ENCODE assay signal across 16 mouse cellular contexts in genomic region chr2:141234306-141234705, GRCm38 (mm10).
A peak's percentile ranks its signal among the peaks of the same experiment; 100 is the strongest.
DNase-seq lines count a peak whose midpoint lies in the region; ATAC-seq and TF ChIP-seq lines count a peak whose summit lies in the region.
"Had no signal": no experiment of that assay in that cellular context is flagged by ENCODE, and none has a peak within 500 bp of the region (broad histone marks: within the 10 kb centered on the region; RNA-seq: fewer than 3 reads in every experiment).

No protein-coding gene starts in this region.

- H3K9me3 ChIP-seq in forebrain, embryonic 10.5 days = no peaks in the 10 kb centered on the region
- H3K9me3 ChIP-seq in forebrain, embryonic 12.5 days = no peaks in the 10 kb centered on the region
- no peaks in the 10 kb centered on the region for H3K9me3 ChIP-seq in embryonic facial prominence, embryonic 12.5 days
- no peaks in the 10 kb centered on the region for H3K9me3 ChIP-seq in limb, embryonic 14.5 days (ENCODE audit: control insufficient read depth, low read length)
- no peaks in the 10 kb centered on the region for H3K9me3 ChIP-seq in intestine, embryonic 15.5 days
- H3K9me3 ChIP-seq: midbrain, embryonic 13.5 days had no signal

- peaks cover 38% of the 10 kb centered on the region for H3K4me1 ChIP-seq in forebrain, embryonic 10.5 days
- peaks cover 8% of the 10 kb centered on the region for H3K4me1 ChIP-seq in forebrain, embryonic 12.5 days
- H3K4me1 ChIP-seq in lung, adult 2 months (ENCODE audit: control insufficient read depth, insufficient read depth, low read length) = no peaks in the 10 kb centered on the region
- peaks cover 33% of the 10 kb centered on the region for H3K4me1 ChIP-seq in embryonic facial prominence, embryonic 12.5 days
- H3K4me1 ChIP-seq in limb, embryonic 14.5 days (ENCODE audit: control insufficient read depth, insufficient read depth, low read length) = peaks cover 22% of the 10 kb centered on the region
- no peaks in the 10 kb centered on the region for H3K4me1 ChIP-seq in thymus, adult 2 months (replicated peaks; ENCODE audit: control insufficient read depth, insufficient read depth, low read length)
- no peaks in the 10 kb centered on the region for H3K4me1 ChIP-seq in intestine, embryonic 15.5 days (replicated peaks)

- no peaks in the 10 kb centered on the region for H3K27me3 ChIP-seq in forebrain, embryonic 10.5 days (ENCODE audit: poor library complexity, severe bottlenecking)
- H3K27me3 ChIP-seq in forebrain, embryonic 12.5 days = no peaks in the 10 kb centered on the region
- H3K27me3 ChIP-seq in embryonic facial prominence, embryonic 12.5 days = no peaks in the 10 kb centered on the region
- no peaks in the 10 kb centered on the region for H3K27me3 ChIP-seq in limb, embryonic 14.5 days (ENCODE audit: control insufficient read depth, insufficient read depth, low read length)
- no peaks in the 10 kb centered on the region for H3K27me3 ChIP-seq in thymus, adult 2 months (ENCODE audit: control insufficient read depth, insufficient read depth, low read length)
- H3K27me3 ChIP-seq in intestine, embryonic 15.5 days (replicated peaks) = no peaks in the 10 kb centered on the region
- H3K27me3 ChIP-seq: midbrain, embryonic 13.5 days had no signal

- 47% methylated on average over 8 of the region's 8 CpGs for WGBS in forebrain, embryonic 10.5 days
- WGBS in forebrain, embryonic 12.5 days = 48% methylated on average over 8 of the region's 8 CpGs
- WGBS in lung, adult 2 months = 70% methylated on average over 8 of the region's 8 CpGs
- 17% methylated on average over 8 of the region's 8 CpGs for WGBS in embryonic facial prominence, embryonic 12.5 days
- 15% methylated on average over 8 of the region's 8 CpGs for WGBS in limb, embryonic 14.5 days
- WGBS in thymus, adult 2 months = 93% methylated on average over 8 of the region's 8 CpGs
- WGBS in intestine, embryonic 15.5 days = 68% methylated on average over 8 of the region's 8 CpGs

- TF ChIP-seq CTCF in lung, adult 2 months (IDR thresholded peaks at IDR 0.05; ENCODE audit: insufficient read depth, low read length) = no peak
- no peak for TF ChIP-seq CTCF in thymus, adult 2 months (IDR thresholded peaks at IDR 0.05; ENCODE audit: borderline replicate concordance, control insufficient read depth, extremely low read depth, insufficient read depth, low read length, poor library complexity)

- ATAC-seq in forebrain, embryonic 12.5 days (ENCODE audit: low FRiP score) = no peak
- ATAC-seq in embryonic facial prominence, embryonic 12.5 days (ENCODE audit: insufficient number of reproducible peaks, insufficient read depth, low FRiP score, low TSS enrichment) = no peak
- peak; percentile 88 for ATAC-seq in limb, embryonic 14.5 days (ENCODE audit: low FRiP score, low read depth)
- ATAC-seq in intestine, embryonic 15.5 days = no peak
- ATAC-seq: intestine, embryonic 16.5 days; midbrain, embryonic 13.5 days had no signal

- H3K36me3 ChIP-seq in forebrain, embryonic 10.5 days (replicated peaks) = no peaks in the 10 kb centered on the region
- H3K36me3 ChIP-seq in forebrain, embryonic 12.5 days (replicated peaks) = no peaks in the 10 kb centered on the region
- H3K36me3 ChIP-seq in embryonic facial prominence, embryonic 12.5 days = no peaks in the 10 kb centered on the region
- no peaks in the 10 kb centered on the region for H3K36me3 ChIP-seq in limb, embryonic 14.5 days (ENCODE audit: control insufficient read depth, insufficient read depth, low read length)
- no peaks in the 10 kb centered on the region for H3K36me3 ChIP-seq in thymus, adult 2 months (ENCODE audit: control insufficient read depth, insufficient read depth, low read length)
- no peaks in the 10 kb centered on the region for H3K36me3 ChIP-seq in intestine, embryonic 15.5 days
- H3K36me3 ChIP-seq: midbrain, embryonic 13.5 days had no signal

- TF ChIP-seq POLR2A in lung, adult 2 months (IDR thresholded peaks at IDR 0.05; ENCODE audit: borderline replicate concordance, extremely low read depth, low read depth, low read length) = no peak
- no peak for TF ChIP-seq POLR2A in limb, embryonic 14.5 days (IDR thresholded peaks at IDR 0.05; ENCODE audit: borderline replicate concordance, extremely low read depth, insufficient read depth, insufficient read length)
- TF ChIP-seq POLR2A in thymus, adult 2 months (IDR thresholded peaks at IDR 0.05; ENCODE audit: control insufficient read depth, extremely low read depth, insufficient read depth, low read length, poor library complexity) = no peak

- no peak overlapping the region for H3K9ac ChIP-seq in forebrain, embryonic 12.5 days
- no peak overlapping the region for H3K9ac ChIP-seq in embryonic facial prominence, embryonic 12.5 days
- H3K9ac ChIP-seq in limb, embryonic 14.5 days (ENCODE audit: low read depth, low read length, severe bottlenecking) = no peak overlapping the region
- H3K9ac ChIP-seq in intestine, embryonic 15.5 days = no peak overlapping the region
- H3K9ac ChIP-seq: midbrain, embryonic 13.5 days had no signal

- H3K4me2 ChIP-seq in forebrain, embryonic 12.5 days = no peak overlapping the region
- H3K4me2 ChIP-seq in embryonic facial prominence, embryonic 12.5 days (replicated peaks) = no peak overlapping the region
- H3K4me2 ChIP-seq in limb, embryonic 14.5 days (replicated peaks; ENCODE audit: low read depth, low read length, severe bottlenecking) = no peak overlapping the region
- no peak overlapping the region for H3K4me2 ChIP-seq in intestine, embryonic 15.5 days (replicated peaks)
- H3K4me2 ChIP-seq: midbrain, embryonic 13.5 days had no signal

- peak overlapping the region; percentile 35 for H3K27ac ChIP-seq in forebrain, embryonic 10.5 days
- H3K27ac ChIP-seq in forebrain, embryonic 12.5 days = no peak overlapping the region
- peak overlapping the region; percentile 85 for H3K27ac ChIP-seq in embryonic facial prominence, embryonic 12.5 days
- H3K27ac ChIP-seq in limb, embryonic 14.5 days (replicated peaks; ENCODE audit: low read depth, low read length) = peak overlapping the region; percentile 53; the same call in 1 of the 2 replicates
- no peak overlapping the region for H3K27ac ChIP-seq in thymus, adult 2 months (ENCODE audit: control insufficient read depth, insufficient read depth, low read length)
- H3K27ac ChIP-seq in intestine, embryonic 15.5 days = no peak overlapping the region
- H3K27ac ChIP-seq: midbrain, embryonic 13.5 days had no signal

- no peak overlapping the region for H3K4me3 ChIP-seq in forebrain, embryonic 10.5 days
- H3K4me3 ChIP-seq in forebrain, embryonic 12.5 days (replicated peaks) = no peak overlapping the region
- no peak overlapping the region for H3K4me3 ChIP-seq in lung, adult 2 months (replicated peaks; ENCODE audit: extremely low read depth, low read depth, low read length)
- no peak overlapping the region for H3K4me3 ChIP-seq in embryonic facial prominence, embryonic 12.5 days
- no peak overlapping the region for H3K4me3 ChIP-seq in limb, embryonic 14.5 days (replicated peaks; ENCODE audit: low read length)
- no peak overlapping the region for H3K4me3 ChIP-seq in thymus, adult 2 months (ENCODE audit: control insufficient read depth, insufficient read depth, low read length)
- H3K4me3 ChIP-seq in intestine, embryonic 15.5 days (replicated peaks) = no peak overlapping the region
- H3K4me3 ChIP-seq: erythroblast, embryonic 14.5 days; midbrain, embryonic 13.5 days had no signal

- DNase-seq in forebrain, embryonic 10.5 days (ENCODE audit: extremely low spot score, low spot score) = peak; percentile 38
- peak; percentile 29 for DNase-seq in lung, postnatal 10 days
- no peak for DNase-seq in lung, adult 2 months
- DNase-seq in limb, embryonic 14.5 days (ENCODE audit: low spot score) = peak; percentile 75
- DNase-seq in thymus, adult 2 months = no peak
- DNase-seq: cerebellum, adult 2 months; heart, adult 11 months; layer of hippocampus, adult 9-11 months; right cerebral cortex, postnatal 14 days; thymus, adult 18-20 months had no signal

Comparison
In these comparisons a context has a peak if more than half of its experiments do, and no peak if none do; other contexts are left out.
1. DNase-seq: peak in forebrain, embryonic 10.5 days (single experiment), lung, postnatal 10 days (single experiment) and limb, embryonic 14.5 days (single experiment); none in lung, adult 2 months (single experiment) and thymus, adult 2 months (single experiment).
2. H3K27ac ChIP-seq: peak in forebrain, embryonic 10.5 days (single experiment), embryonic facial prominence, embryonic 12.5 days (single experiment) and limb, embryonic 14.5 days (single experiment); none in forebrain, embryonic 12.5 days (single experiment), thymus, adult 2 months (single experiment) and intestine, embryonic 15.5 days (single experiment).